35 mouse cellular contexts compared by ENCODE assay signal in the genomic region with DNA sequence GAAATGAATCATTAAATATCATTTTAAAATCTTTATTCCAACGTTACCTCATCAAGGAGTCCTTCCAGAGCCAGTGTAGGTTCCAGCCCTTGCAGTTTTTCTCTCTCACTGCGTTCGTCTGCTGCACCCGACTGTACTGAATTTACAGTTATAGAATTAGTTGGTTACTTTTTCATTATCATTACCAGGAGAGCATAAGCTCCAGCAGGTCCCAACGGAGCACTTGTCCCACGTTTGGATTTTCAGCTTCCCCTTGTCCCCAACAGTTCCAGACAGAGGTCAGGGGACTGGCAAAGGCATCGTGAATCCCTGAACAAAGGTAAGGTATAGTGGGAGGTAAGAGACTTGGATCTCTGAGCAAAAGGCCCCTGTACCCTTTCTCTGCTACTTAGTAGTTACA. TPM values are rescaled to one million over a fixed set of nuclear protein-coding genes. Genes with fewer than 3 reads are reported as not detected.
"Had no signal": no experiment of that assay in that cellular context is flagged by ENCODE, and none has a peak within 500 bp of the region (broad histone marks: within the 10 kb centered on the region; RNA-seq: fewer than 3 reads in every experiment).

No protein-coding gene starts in this region.

- H3K27me3 ChIP-seq: limb, embryonic 12.5 days; limb, embryonic 13.5 days; limb, embryonic 15.5 days; liver, embryonic 12.5 days; liver, embryonic 13.5 days; liver, embryonic 15.5 days; lung, embryonic 15.5 days; megakaryocyte, embryonic 14.5 days; midbrain, embryonic 13.5 days; midbrain, embryonic 15.5 days had no signal

- H3K9me3 ChIP-seq: limb, embryonic 10.5 days; limb, embryonic 12.5 days; limb, embryonic 13.5 days; limb, embryonic 15.5 days; liver, embryonic 12.5 days; liver, embryonic 13.5 days; liver, embryonic 15.5 days; lung, embryonic 15.5 days; midbrain, embryonic 10.5 days; midbrain, embryonic 12.5 days; midbrain, embryonic 13.5 days; midbrain, embryonic 15.5 days; neural tube, embryonic 12.5 days had no signal

- H3K4me1 ChIP-seq: limb, embryonic 10.5 days; limb, embryonic 12.5 days; limb, embryonic 13.5 days; limb, embryonic 15.5 days; liver, embryonic 12.5 days; liver, embryonic 13.5 days; liver, embryonic 15.5 days; lung, embryonic 15.5 days; megakaryocyte, embryonic 14.5 days; midbrain, embryonic 15.5 days had no signal

- H3K9ac ChIP-seq: limb, embryonic 12.5 days; limb, embryonic 13.5 days; limb, embryonic 15.5 days; liver, embryonic 12.5 days; liver, embryonic 13.5 days; liver, embryonic 14.5 days; liver, embryonic 15.5 days; liver, postnatal 0 days; lung, embryonic 14.5 days; lung, embryonic 15.5 days; midbrain, embryonic 12.5 days; midbrain, embryonic 13.5 days; midbrain, embryonic 15.5 days; neural tube, embryonic 12.5 days had no signal

- H3K36me3 ChIP-seq: limb, embryonic 10.5 days; limb, embryonic 12.5 days; limb, embryonic 13.5 days; limb, embryonic 15.5 days; liver, embryonic 12.5 days; liver, embryonic 13.5 days; liver, embryonic 15.5 days; lung, embryonic 15.5 days; midbrain, embryonic 10.5 days; midbrain, embryonic 12.5 days; midbrain, embryonic 13.5 days; midbrain, embryonic 15.5 days; neural tube, embryonic 12.5 days had no signal

- ATAC-seq: liver, embryonic 12.5 days; liver, postnatal 0 days; lung, postnatal 0 days; midbrain, embryonic 13.5 days; midbrain, embryonic 15.5 days had no signal

- H3K4me3 ChIP-seq: left cerebral cortex, adult 2 months; limb, embryonic 10.5 days; limb, embryonic 12.5 days; limb, embryonic 13.5 days; limb, embryonic 15.5 days; liver, embryonic 12.5 days; liver, embryonic 13.5 days; liver, embryonic 15.5 days; lung, embryonic 15.5 days; megakaryocyte, embryonic 14.5 days; midbrain, embryonic 10.5 days; midbrain, embryonic 12.5 days; midbrain, embryonic 13.5 days; midbrain, embryonic 15.5 days; myocyte; neural tube, embryonic 12.5 days had no signal

- H3K4me2 ChIP-seq: limb, embryonic 12.5 days; limb, embryonic 13.5 days; limb, embryonic 15.5 days; liver, embryonic 11.5 days; liver, embryonic 12.5 days; liver, embryonic 13.5 days; liver, embryonic 15.5 days; lung, embryonic 14.5 days; lung, embryonic 15.5 days; midbrain, embryonic 12.5 days; midbrain, embryonic 13.5 days; midbrain, embryonic 15.5 days; neural tube, embryonic 12.5 days had no signal

- DNase-seq: left cerebral cortex, postnatal 4 days; liver; liver, embryonic 13.5 days; liver, postnatal 0 days; lung, adult 18-20 months; lung, adult 2 months; lung, embryonic 14.5 days; lung, postnatal 10 days; lung, postnatal 14 days; lung, postnatal 36 days; lung, postnatal 4 days; midbrain, embryonic 14.5 days had no signal

- H3K27ac ChIP-seq: left cerebral cortex, adult 2 months; limb, embryonic 10.5 days; limb, embryonic 12.5 days; limb, embryonic 13.5 days; limb, embryonic 15.5 days; liver, embryonic 12.5 days; liver, embryonic 13.5 days; liver, embryonic 14.5 days; liver, embryonic 15.5 days; lung, embryonic 15.5 days; macrophage; midbrain, embryonic 10.5 days; midbrain, embryonic 12.5 days; midbrain, embryonic 13.5 days; midbrain, embryonic 15.5 days; neural tube, embryonic 12.5 days had no signal

RNA-seq across cellular contexts. Expression of gene Cdh6, which starts 35.2 kb away (rescaled TPM):
- total RNA-seq: megakaryocyte progenitor cell, adult 5-6 weeks; megakaryocyte, adult 5-6 weeks; megakaryocyte-erythroid progenitor cell, adult 5-6 weeks; monocyte, adult 5-6 weeks had no signal
- polyA plus RNA-seq: macrophage had no signal
